Mouse (Mus musculus): Measurements from ENCODE around the gene Ssmem1.

DNA sequence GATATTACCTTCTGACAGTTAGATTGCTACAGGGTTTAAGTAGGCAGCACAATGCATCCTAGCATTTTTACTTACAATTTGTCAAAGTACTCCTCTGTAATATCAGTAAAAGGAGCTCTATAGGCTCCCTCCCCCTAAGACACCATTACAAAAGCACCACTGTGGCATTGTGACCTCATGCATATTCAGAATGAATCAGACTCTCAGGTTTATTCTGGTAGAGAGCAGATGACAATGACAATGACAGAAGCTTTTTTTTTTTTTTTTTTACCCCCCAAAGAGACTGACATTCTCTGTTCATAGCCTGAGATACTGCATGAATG is 41.5 kb downstream of the Ssmem1 start:
- TF ChIP-seq MAX (IDR thresholded peaks at IDR 0.05; ENCODE audit: low read depth) (no peak), POLR2A (IDR thresholded peaks at IDR 0.05; ENCODE audit: insufficient read length, low read depth) (no peak), TCF12 (IDR thresholded peaks at IDR 0.05; ENCODE audit: insufficient read depth, poor library complexity, severe bottlenecking) (no peak), SRF (IDR thresholded peaks at IDR 0.05; ENCODE audit: control insufficient read depth, insufficient read length, low read depth) (no peak), USF1 (IDR thresholded peaks at IDR 0.05; ENCODE audit: low read depth) (no peak), MYOD1 (IDR thresholded peaks at IDR 0.05; ENCODE audit: control insufficient read depth in 1 of 3, insufficient read length in 2 of 3, low read depth in 2 of 3) (no peak), POLR2AphosphoS2 (IDR thresholded peaks at IDR 0.05; ENCODE audit: insufficient read length, low read depth) (no peak), E2F4 (IDR thresholded peaks at IDR 0.05; ENCODE audit: insufficient read depth) (no peak), TCF3 (IDR thresholded peaks at IDR 0.05; ENCODE audit: insufficient read length, low read depth) (no peak), CEBPB (IDR thresholded peaks at IDR 0.05; ENCODE audit: insufficient read depth, poor library complexity, severe bottlenecking) (no peak), MYOG (IDR thresholded peaks at IDR 0.05; ENCODE audit: control insufficient read depth in 1 of 3, insufficient read depth in 1 of 3, insufficient read length in 2 of 3, low read depth in 2 of 3) (no peak), REST (IDR thresholded peaks at IDR 0.05; ENCODE audit: insufficient read depth, insufficient read length) (no peak)
